Mouse (Mus musculus) kidney, adult 8-10 months (tissue): ENCODE measurements around the gene Tox3.
A peak's percentile ranks its signal among the peaks of the same experiment; 100 is the strongest.

Source experiments
- DNase-seq, 2 experiments: peaks; one replicate each; pipeline ENCODE4 v3.0.0; 2022

Tox3 gene

GRCm38 (mm10) chr8:90348178-90348925 is at the start of gene Tox3:
Gene Tox3 (minus strand): TSS chr8:90348343.
- DNase-seq, result peak; percentile 38 to 43

GRCm38 (mm10) chr8:90392643-90393042 is 44.5 kb upstream of the Tox3 start:
- DNase-seq, result no peak

GRCm38 (mm10) chr8:90391483-90392074 is 43.4 kb upstream of the Tox3 start:
- DNase-seq, result no peak

GRCm38 (mm10) chr8:90390827-90391226 is 42.7 kb upstream of the Tox3 start:
- no peak for DNase-seq

- DNase-seq, result peak in 1 of 2 experiments; percentile 17
These were observed 30.9 kb upstream of the Tox3 start for GRCm38 (mm10) chr8:90379064-90379463.

GRCm38 (mm10) chr8:90378036-90378435 is 29.9 kb upstream of the Tox3 start:
- no peak for DNase-seq

- peak; percentile 12 to 33 for DNase-seq
These were observed 23.6 kb upstream of the Tox3 start for GRCm38 (mm10) chr8:90371611-90372222.

GRCm38 (mm10) chr8:90369876-90370275 is 21.7 kb upstream of the Tox3 start:
- no peak for DNase-seq

- DNase-seq, result no peak
These were observed 8.6 kb upstream of the Tox3 start for GRCm38 (mm10) chr8:90356729-90357128.

GRCm38 (mm10) chr8:90354782-90355181 is 6.6 kb upstream of the Tox3 start:
- DNase-seq, result no peak

- no peak for DNase-seq
These were observed 5.9 kb upstream of the Tox3 start for GRCm38 (mm10) chr8:90353960-90354540.

- DNase-seq, result no peak
These were observed 5.4 kb upstream of the Tox3 start for GRCm38 (mm10) chr8:90353499-90353898.

- DNase-seq, result no peak
These were observed 4.8 kb upstream of the Tox3 start for GRCm38 (mm10) chr8:90352991-90353390.

GRCm38 (mm10) chr8:90349709-90350562 is 1.8 kb upstream of the Tox3 start:
- no peak for DNase-seq

- no peak for DNase-seq
These were observed 962 bp upstream of the Tox3 start for GRCm38 (mm10) chr8:90348926-90349683.

GRCm38 (mm10) chr8:90347581-90348177 is 464 bp downstream of the Tox3 start:
- no peak for DNase-seq

- DNase-seq, result no peak
These were observed 1.1 kb downstream of the Tox3 start for GRCm38 (mm10) chr8:90346880-90347535.

- DNase-seq, result no peak
These were observed 1.8 kb downstream of the Tox3 start for GRCm38 (mm10) chr8:90346138-90346879.

GRCm38 (mm10) chr8:90330377-90331285 is 17.5 kb downstream of the Tox3 start:
- no peak for DNase-seq
